Mouse (Mus musculus) monocyte, adult 5-6 weeks (primary cell): ENCODE data around the gene Zmynd8. TPM values are rescaled to one million over a fixed set of nuclear protein-coding genes. Genes with fewer than 3 reads are reported as not detected.
A peak's percentile ranks its signal among the peaks of the same experiment; 100 is the strongest.

Experiments used
- ATAC-seq: fragments of 153-309, 156-312 bp; replicated peaks from 2 replicates; pipeline ENCODE4 v1.8.0; 2017; ENCODE audit warnings: mild to moderate bottlenecking; ENCODE audit not compliant: low TSS enrichment, insufficient number of reproducible peaks, severe bottlenecking, poor library complexity, low FRiP score
- total RNA-seq: library from RNA; stranded (forward); fragments of 200-1000, 200-491, 200-594 nt; gene quantifications from 3 replicates; pipeline ENCODE4 v1.2.3, GENCODE M21; 2017

Gene Zmynd8
- total RNA-seq, 1 experiment from 2014 or later, result 44.4 TPM

DNA sequence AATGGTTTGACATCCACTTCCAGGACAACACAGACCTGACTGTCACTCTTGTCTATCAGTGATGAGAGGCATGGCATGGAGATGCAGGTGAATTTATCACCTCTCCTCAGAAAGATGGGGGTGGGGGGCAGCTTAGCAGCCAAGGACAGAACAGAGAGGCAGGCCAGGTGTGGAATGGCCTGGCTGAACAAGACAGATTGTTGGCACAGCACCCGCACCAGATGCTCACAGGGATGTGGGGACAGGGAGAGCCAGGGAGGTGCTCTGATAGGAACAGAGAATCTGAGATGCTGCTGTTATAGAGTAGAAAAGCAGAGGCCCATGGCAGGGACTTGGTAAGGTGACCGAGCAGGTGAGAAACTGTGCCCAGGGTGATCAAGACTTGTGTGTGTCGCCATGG, 109.1 kb downstream of the Zmynd8 start:
- ATAC-seq, result no peak

DNA sequence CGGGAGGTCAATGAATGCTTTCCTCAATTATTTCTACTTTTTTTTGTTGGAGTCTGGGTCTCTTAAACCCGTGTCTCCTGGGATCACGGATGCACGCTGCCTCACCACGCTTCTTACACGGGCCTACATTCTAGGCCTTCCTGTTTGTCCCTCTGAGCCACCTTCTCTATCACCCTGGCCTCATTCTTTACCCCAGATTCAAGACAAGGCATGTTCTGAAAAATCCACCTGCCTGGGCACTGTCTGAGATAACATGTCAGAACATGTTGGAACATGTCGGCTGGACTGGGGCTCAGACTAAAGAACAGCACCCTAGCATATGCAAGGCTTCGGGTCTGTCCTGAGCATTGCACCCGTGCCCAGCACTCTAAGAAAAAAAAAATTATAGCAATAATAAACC, 110.0 kb downstream of the Zmynd8 start:
- no peak for ATAC-seq

GRCm38 (mm10) chr2:165788005-165788404, 110.8 kb downstream of the Zmynd8 start:
- no peak for ATAC-seq

GRCm38 (mm10) chr2:165786467-165786866, 112.3 kb downstream of the Zmynd8 start:
- ATAC-seq, result no peak

DNA sequence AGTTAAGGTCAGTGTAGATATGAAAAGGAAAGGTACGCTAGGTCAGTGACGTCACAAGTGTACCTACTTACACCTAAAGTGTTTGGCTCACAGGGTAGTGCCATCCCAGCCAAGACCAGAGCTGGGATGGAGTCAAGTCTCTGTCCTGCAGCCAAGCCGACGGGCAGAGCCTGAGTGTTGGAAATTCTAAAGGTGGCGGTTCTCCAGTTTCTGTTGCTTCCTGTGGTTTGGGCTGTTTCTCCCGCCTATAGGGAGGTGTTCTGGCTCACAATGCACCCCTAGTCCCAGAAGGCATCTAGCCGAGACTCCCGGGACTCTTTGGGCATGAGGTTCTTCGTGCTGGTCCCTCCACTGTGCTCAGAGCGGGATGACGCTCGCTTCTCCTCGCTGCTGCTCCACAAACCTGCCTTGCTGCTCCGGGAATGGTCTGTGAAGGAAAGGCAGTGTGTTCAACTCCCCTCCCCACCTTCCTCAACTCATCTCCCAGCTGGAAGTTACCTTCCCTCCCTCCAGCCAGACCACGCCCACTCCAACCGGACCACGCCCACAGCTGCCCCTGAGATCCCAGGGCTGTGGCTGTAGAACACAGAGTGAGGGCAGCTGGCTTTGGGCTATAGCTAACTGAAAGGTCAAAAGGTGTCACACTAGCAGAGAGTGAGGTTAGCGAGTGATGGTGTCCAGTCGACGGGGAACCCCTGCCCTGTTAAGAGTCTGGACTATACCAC, 113.3 kb downstream of the Zmynd8 start:
- no peak for ATAC-seq

DNA sequence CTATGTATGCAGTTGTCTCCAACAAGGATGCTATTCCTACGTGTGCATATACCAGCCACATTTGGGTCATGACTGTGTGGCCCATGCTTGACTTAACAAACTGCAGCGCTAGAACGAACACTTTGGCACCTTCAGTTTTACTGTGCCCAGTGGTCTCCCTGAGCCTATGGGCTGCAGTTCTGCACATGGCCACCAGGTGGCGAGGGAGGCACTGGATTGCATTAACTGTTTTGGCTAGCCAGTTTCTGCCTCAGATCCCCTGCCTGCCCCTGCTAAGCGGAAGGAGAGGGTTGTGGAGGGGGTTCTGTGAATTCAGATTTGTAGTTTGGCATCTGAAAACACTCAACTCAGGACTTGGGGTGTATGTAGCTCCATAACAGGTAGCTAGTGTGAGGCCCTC, 116.5 kb downstream of the Zmynd8 start:
- ATAC-seq, result peak; percentile 62

DNA sequence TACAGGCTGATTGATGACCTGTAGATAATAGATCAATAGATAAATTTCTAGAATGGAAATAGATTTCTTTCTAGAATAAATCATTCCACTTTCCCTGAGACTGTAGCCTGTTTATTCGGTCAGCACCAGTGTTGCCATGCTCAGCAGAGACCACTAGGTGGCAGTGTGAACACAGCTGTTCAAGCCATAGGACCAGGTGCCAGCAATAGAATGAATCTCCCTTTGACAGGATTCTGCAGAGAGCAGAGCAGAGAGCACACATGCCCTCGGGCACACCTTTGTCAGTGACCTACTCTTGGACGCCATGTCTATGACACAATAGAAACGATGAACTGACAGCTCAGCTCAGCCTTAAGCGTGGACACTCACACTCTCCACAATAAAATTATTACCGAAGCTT, 119.9 kb downstream of the Zmynd8 start:
- ATAC-seq, result peak; percentile 70; the same call in 1 of the 2 replicates

- ATAC-seq, result no peak
Observed at GRCm38 (mm10) chr2:165769375-165769948, 129.4 kb downstream of the Zmynd8 start.

DNA sequence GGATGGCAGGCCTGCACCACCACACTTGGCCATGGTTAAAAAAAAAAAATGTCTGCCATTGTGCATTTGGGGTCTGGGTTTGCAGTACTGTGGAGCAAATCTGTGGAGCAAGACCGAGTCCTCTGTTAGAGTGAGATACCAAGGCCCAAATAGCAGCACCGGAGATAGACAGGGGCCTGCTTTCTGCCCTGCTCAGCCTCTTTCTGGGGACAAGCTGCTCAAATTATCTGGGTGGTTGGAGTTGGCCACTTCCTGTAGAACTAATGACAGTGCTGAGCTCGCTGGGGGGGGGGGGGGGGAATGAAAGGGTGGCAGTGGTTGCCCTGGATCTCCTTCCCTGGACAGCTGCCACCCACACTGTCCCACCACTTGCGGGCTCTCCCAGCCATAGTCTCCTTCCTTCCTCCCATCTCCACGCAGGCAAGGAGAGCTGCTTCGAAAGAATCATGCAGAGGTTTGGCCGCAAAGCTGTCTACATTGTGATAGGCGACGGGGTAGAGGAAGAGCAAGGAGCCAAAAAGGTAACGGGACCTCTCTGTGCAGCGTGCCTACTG, 129.9 kb downstream of the Zmynd8 start:
- no peak for ATAC-seq

DNA sequence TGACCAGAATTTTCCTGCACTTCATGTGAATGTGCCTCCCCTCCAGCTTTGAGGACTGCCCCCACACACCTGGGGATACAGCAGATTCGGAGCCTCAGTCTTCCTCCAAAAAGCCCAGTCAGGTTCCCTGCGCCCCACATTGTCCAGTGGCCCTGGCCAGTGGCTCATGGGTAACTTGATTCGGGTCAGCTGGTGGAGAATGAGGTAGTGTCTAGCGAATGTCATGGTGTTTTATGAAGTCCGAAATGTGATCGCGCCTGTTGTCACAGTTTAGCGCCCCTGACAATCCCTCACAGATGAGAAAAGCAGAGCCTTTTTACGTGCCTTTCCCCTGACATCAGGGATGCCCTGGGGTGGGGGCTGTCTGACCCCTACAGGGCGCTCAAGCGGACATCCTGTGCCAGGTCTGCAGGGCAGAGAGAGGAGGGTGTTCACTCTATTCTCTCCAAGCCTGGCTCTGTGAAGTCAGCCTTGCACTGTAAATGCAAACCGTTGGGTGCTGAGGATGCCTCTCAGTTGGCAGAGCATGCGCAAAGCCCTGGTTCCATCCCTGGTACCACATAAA, 139.3 kb downstream of the Zmynd8 start:
- ATAC-seq, result no peak

GRCm38 (mm10) chr2:165758534-165758933, 140.3 kb downstream of the Zmynd8 start:
- no peak for ATAC-seq

- no peak for ATAC-seq
Observed at GRCm38 (mm10) chr2:165757799-165758198, 141.0 kb downstream of the Zmynd8 start.

DNA sequence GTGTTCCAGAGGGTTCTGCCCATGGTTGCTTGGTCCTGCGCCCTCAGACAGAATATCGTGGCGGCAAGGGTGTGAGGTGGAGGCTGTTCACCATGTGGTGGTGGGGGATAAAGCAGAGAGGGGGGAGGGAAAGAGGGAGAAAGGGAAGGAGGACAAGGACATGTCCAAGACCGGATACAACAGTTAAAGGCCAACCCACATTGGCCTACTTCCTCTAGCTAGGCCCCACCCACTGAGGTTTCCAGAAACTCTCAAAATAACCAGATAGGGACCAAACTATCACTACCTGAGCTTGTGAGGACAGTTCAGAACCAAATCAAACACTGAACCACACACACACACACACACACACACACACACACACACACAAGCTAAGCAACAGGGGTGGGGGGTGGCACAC, 146.1 kb downstream of the Zmynd8 start:
- no peak for ATAC-seq

DNA sequence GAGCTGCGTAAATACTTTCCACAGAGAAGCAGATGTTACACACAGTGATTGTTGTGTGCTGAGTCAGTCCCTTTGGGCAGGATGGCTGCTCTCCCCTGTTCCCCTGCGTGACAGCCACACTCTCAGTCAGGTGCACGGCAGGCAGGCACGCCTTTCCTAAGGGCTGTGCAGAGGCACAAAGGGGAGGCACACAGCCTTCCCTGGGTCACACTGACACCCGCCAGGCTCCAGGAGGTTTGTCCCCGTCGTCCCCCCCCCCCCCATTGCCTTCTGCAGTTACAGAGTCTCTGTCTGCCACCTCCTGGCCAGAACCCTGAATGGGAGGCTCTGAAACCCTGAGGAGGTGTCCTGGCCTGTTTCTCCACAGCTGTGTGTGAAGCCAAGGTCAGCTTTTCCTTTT, 147.7 kb downstream of the Zmynd8 start:
- no peak for ATAC-seq

DNA sequence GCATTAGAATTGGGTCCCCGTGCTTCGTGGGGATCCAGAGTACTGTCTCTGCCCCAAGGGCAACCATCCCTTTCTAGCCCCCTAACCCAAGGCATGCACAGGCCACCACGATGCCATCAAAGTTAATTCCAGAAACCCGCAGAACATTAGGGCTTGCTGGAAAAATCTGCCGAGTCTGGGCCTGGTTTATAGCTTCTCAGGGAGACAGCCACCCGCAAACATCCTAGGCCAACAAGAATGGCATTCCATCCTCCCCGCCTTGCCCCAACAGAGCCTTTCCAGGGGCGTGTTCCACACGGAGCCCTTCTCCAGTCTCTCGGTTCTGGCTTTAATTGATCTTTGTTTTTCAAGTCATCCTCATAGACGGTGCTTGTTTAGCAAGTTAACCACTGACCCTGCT, 150.4 kb downstream of the Zmynd8 start:
- no peak for ATAC-seq

DNA sequence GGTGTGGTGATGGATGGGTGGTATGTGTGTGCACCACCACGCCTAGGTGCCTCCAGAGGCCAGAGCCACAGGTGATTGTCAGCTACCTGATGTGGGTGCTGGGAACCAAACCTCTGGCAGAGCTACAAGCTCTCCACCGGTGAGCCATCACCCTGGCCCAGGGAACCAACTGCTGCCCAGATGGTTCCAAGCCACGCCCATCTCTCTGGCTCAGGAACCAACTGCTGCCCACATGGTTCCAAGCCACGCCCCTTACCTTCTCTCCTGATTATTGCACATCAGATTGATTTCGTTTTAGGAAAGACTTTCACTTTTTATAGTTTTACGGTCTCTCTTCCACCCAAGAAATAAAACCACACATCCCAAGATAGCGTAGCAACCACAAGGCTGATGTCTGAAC, 150.8 kb downstream of the Zmynd8 start:
- no peak for ATAC-seq

- ATAC-seq, result no peak
Observed at GRCm38 (mm10) chr2:165745306-165746098, 153.3 kb downstream of the Zmynd8 start.

- no peak for ATAC-seq
Observed at GRCm38 (mm10) chr2:165742210-165742786, 156.5 kb downstream of the Zmynd8 start.

- no peak for ATAC-seq
Observed at GRCm38 (mm10) chr2:165741526-165742050, 157.2 kb downstream of the Zmynd8 start.
